Mouse (Mus musculus) midbrain, embryonic 13.5 days (tissue): Measurements from ENCODE around the gene Usp34. TPM values are rescaled to one million over a fixed set of nuclear protein-coding genes. Genes with fewer than 3 reads are reported as not detected.
"Not testable (repeated sequence)": the region's sequence is repeated elsewhere in the genome, so short reads cannot be mapped to it uniquely, and the experiment has no call there.

Source experiments
- ATAC-seq: fragments of 200-750 bp; cut with Nextera tagmentation; 2 replicates; pipeline ENCODE4 v1.8.0; 2017; ENCODE audit warnings: mild to moderate bottlenecking, moderate TSS enrichment, moderate library complexity
- H3K27ac ChIP-seq: fragments of 300-500 bp; sonication (generic); 2 replicates; pipeline ENCODE4 v1.5.1; 2015; ENCODE audit warnings: inconsistent platforms, mild to moderate bottlenecking, moderate library complexity
- H3K27me3 ChIP-seq: fragments of 300-500 bp; sonication (generic); 2 replicates; pipeline ENCODE4 v1.6.1; 2015; ENCODE audit warnings: mild to moderate bottlenecking, inconsistent platforms
- H3K36me3 ChIP-seq: fragments of 300-500 bp; sonication (generic); 2 replicates; pipeline ENCODE4 v1.6.1; 2015; ENCODE audit warnings: mild to moderate bottlenecking, inconsistent platforms
- H3K4me1 ChIP-seq: fragments of 300-500 bp; sonication (generic); replicated peaks from 2 replicates; pipeline ENCODE4 v1.6.1; 2015; ENCODE audit warnings: inconsistent platforms
- H3K4me2 ChIP-seq: fragments of 300-500 bp; sonication (generic); replicated peaks from 2 replicates; pipeline ENCODE4 v1.6.1; 2015; ENCODE audit warnings: moderate library complexity, mild to moderate bottlenecking, inconsistent platforms
- H3K4me3 ChIP-seq: fragments of 300-500 bp; sonication (generic); replicated peaks from 2 replicates; pipeline ENCODE4 v1.5.1; 2015; ENCODE audit warnings: mild to moderate bottlenecking, inconsistent platforms
- H3K9ac ChIP-seq: fragments of 300-500 bp; sonication (generic); replicated peaks from 2 replicates; pipeline ENCODE4 v1.6.1; 2015; ENCODE audit warnings: mild to moderate bottlenecking, inconsistent platforms
- H3K9me3 ChIP-seq: fragments of 300-500 bp; sonication (generic); 2 replicates; pipeline ENCODE4 v1.6.1; 2016; ENCODE audit warnings: mild to moderate bottlenecking, inconsistent platforms
- WGBS: fragments of 180-500 bp; shearing (Covaris S2); methylation state at CpG from one replicate; pipeline ENCODE4 v1.1.7; 2015; 5-methylcytosine and 5-hydroxymethylcytosine counted together
- polyA plus RNA-seq: library from polyadenylated mRNA; unstranded; fragments of >200 nt; fragmentation: Nextera tagmentation; extraction: Ambion mirVana; gene quantifications from 2 replicates; pipeline ENCODE4 v1.2.1, GENCODE M21; 2015

The Usp34 gene
- polyA plus RNA-seq, 1 experiment from 2014 or later: 31.3 TPM

DNA sequence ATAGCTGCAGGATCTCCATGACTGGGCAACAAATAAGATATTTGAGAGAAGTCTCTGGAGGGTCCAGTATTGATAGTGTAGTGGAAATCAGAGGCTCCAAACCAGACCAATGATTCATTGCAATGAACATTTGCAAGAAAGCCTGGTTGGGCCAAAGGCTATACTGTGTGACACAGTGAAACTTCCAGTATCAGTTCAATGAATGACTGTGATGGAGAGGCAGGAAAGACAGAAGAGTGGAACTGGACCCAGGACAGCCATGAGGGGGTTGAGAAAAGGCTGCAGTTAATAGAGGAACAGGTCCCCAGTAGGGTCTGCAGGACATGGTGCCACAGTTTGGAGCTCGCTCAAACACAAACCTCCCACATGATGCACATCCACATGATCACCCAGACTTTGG, 6.8 kb upstream of the Usp34 start:
- no peak overlapping the region for H3K4me2 ChIP-seq
- H3K4me3 ChIP-seq: no peak overlapping the region
- no peak for ATAC-seq
- H3K4me1 ChIP-seq: no peaks in the 10 kb centered on the region
- no peaks in the 10 kb centered on the region for H3K9me3 ChIP-seq
- H3K9ac ChIP-seq: no peak overlapping the region
- H3K36me3 ChIP-seq: peaks cover 33% of the 10 kb centered on the region
- WGBS: 94% methylated on average over 1 of the region's 1 CpGs
- H3K27me3 ChIP-seq: no peaks in the 10 kb centered on the region
- H3K27ac ChIP-seq: no peak overlapping the region

- H3K27ac ChIP-seq: no peak overlapping the region
- H3K9ac ChIP-seq: no peak overlapping the region
- peaks cover 3% of the 10 kb centered on the region for H3K4me1 ChIP-seq
- H3K36me3 ChIP-seq: peaks cover 5% of the 10 kb centered on the region; the same call in 1 of the 2 replicates
- no peaks in the 10 kb centered on the region for H3K27me3 ChIP-seq
- H3K9me3 ChIP-seq: no peaks in the 10 kb centered on the region
- no peak for ATAC-seq
- no peak overlapping the region for H3K4me2 ChIP-seq
- 81% methylated on average over 1 of the region's 1 CpGs for WGBS
- no peak overlapping the region for H3K4me3 ChIP-seq
These were observed 3.6 kb upstream of the Usp34 start for GRCm38 (mm10) chr11:23303126-23303525.

DNA sequence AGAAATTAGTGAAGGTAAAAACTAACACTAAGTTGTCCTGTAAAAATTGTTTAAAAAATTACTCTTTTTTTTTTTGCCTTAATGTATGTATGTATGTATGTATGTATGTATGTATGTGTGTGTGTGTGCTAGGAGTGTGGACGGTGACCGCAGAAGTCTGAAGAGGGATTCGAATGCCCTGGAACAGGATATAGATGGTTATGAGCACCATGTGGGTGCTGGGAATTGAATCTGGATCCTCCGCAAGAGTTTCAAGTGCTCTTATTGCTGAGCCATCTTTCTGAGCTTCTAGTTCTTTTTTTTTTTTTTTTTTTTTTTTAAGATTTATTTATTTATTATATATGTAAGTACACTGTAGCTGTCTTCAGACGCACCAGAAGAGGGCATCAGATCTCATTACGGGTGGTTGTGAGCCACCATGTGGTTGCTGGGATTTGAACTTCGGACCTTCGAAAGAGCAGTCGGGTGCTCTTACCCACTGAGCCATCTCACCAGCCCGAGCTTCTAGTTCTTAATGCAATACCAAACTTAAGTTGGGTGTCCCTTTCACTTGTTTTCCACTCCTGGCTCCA, 1.5 kb upstream of the Usp34 start:
- not testable (repeated sequence) for H3K36me3 ChIP-seq, H3K27me3 ChIP-seq, ATAC-seq, H3K9me3 ChIP-seq
- Histone ChIP-seq H3K9ac (0 out of 2 replicates have a peak overlapping the region, but pooled peaks have one; percentile 95), H3K4me1 (peaks cover 13% of the 10 kb centered on the region), H3K27ac (peak overlapping the region; percentile 99), H3K4me3 (peak overlapping the region; percentile 93), H3K4me2 (peak overlapping the region; percentile 61)
- 41% methylated on average over 10 of the region's 10 CpGs for WGBS

GRCm38 (mm10) chr11:23305673-23306608, 754 bp upstream of the Usp34 start:
- Histone ChIP-seq H3K4me3 (peak overlapping the region; percentile 93), H3K36me3 (no peaks in the 10 kb centered on the region), H3K9ac (peak overlapping the region; percentile 95), H3K9me3 (no peaks in the 10 kb centered on the region), H3K4me2 (peak overlapping the region; percentile 61), H3K4me1 (peaks cover 13% of the 10 kb centered on the region), H3K27me3 (no peaks in the 10 kb centered on the region), H3K27ac (peak overlapping the region; percentile 99)
- WGBS: under 1% methylated on average over 63 of the region's 98 CpGs
- ATAC-seq: peak; percentile 96

GRCm38 (mm10) chr11:23307566-23307920, 848 bp downstream of the Usp34 start:
- no peaks in the 10 kb centered on the region for H3K27me3 ChIP-seq
- H3K36me3 ChIP-seq: no peaks in the 10 kb centered on the region; the same call in 1 of the 2 replicates
- peak overlapping the region; percentile 70 for H3K4me2 ChIP-seq
- peak overlapping the region; percentile 99 for H3K27ac ChIP-seq
- 3% methylated on average over 6 of the region's 6 CpGs for WGBS
- peak overlapping the region; percentile 95 for H3K9ac ChIP-seq
- ATAC-seq: no peak
- peaks cover 20% of the 10 kb centered on the region for H3K4me1 ChIP-seq
- H3K4me3 ChIP-seq: peak overlapping the region; percentile 93
- no peaks in the 10 kb centered on the region for H3K9me3 ChIP-seq

DNA sequence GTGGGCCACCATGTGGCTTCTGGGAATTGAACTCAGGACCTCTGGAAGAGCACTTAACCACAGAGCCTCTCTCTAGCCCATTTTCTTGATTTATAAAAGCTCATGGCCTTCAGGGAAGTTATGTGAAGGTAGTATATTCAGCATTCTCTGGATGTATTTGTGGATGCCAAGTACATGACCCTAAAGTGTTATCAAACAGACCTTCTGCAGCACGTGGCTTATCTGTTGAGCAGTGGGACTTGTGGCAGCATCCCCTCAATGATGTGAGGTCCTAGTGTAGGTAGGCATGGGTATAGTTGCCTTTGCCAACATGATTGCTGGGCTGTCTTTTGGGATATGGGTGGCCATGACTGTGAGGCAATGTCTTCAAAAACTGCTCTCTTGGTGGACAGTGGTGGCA, 6.8 kb downstream of the Usp34 start:
- Histone ChIP-seq H3K4me1 (peaks cover 13% of the 10 kb centered on the region), H3K4me3 (no peak overlapping the region), H3K9me3 (no peaks in the 10 kb centered on the region), H3K36me3 (no peaks in the 10 kb centered on the region; the same call in none of the 2 replicates), H3K4me2 (no peak overlapping the region), H3K27me3 (no peaks in the 10 kb centered on the region), H3K27ac (no peak overlapping the region), H3K9ac (no peak overlapping the region)
- 94% methylated on average over 1 of the region's 1 CpGs for WGBS
- ATAC-seq: no peak

GRCm38 (mm10) chr11:23329413-23329812, 22.7 kb downstream of the Usp34 start:
- no peaks in the 10 kb centered on the region for H3K36me3 ChIP-seq
- H3K9ac ChIP-seq: no peak overlapping the region
- H3K9me3 ChIP-seq: no peaks in the 10 kb centered on the region
- H3K4me3 ChIP-seq: no peak overlapping the region
- no peak overlapping the region for H3K4me2 ChIP-seq
- H3K4me1 ChIP-seq: no peaks in the 10 kb centered on the region
- ATAC-seq: no peak
- 99% methylated on average over 2 of the region's 2 CpGs for WGBS
- H3K27me3 ChIP-seq: no peaks in the 10 kb centered on the region
- H3K27ac ChIP-seq: no peak overlapping the region

GRCm38 (mm10) chr11:23332136-23332535, 25.4 kb downstream of the Usp34 start:
- Histone ChIP-seq H3K9me3 (no peaks in the 10 kb centered on the region), H3K4me3 (no peak overlapping the region), H3K27me3 (no peaks in the 10 kb centered on the region), H3K9ac (no peak overlapping the region), H3K36me3 (no peaks in the 10 kb centered on the region), H3K4me1 (no peaks in the 10 kb centered on the region), H3K27ac (no peak overlapping the region), H3K4me2 (no peak overlapping the region)
- WGBS: 85% methylated on average over 3 of the region's 3 CpGs
- ATAC-seq: no peak

- no peaks in the 10 kb centered on the region for H3K9me3 ChIP-seq
- H3K36me3 ChIP-seq: 0 out of 2 replicates have a peak, but pooled peaks cover 4% of the 10 kb centered on the region
- H3K4me2 ChIP-seq: no peak overlapping the region
- H3K4me3 ChIP-seq: no peak overlapping the region
- ATAC-seq: no peak
- H3K4me1 ChIP-seq: no peaks in the 10 kb centered on the region
- WGBS: 76% methylated on average over 1 of the region's 1 CpGs
- H3K27ac ChIP-seq: no peak overlapping the region
- H3K9ac ChIP-seq: no peak overlapping the region
- no peaks in the 10 kb centered on the region for H3K27me3 ChIP-seq
These were observed 28.5 kb downstream of the Usp34 start for GRCm38 (mm10) chr11:23335160-23335559.

DNA sequence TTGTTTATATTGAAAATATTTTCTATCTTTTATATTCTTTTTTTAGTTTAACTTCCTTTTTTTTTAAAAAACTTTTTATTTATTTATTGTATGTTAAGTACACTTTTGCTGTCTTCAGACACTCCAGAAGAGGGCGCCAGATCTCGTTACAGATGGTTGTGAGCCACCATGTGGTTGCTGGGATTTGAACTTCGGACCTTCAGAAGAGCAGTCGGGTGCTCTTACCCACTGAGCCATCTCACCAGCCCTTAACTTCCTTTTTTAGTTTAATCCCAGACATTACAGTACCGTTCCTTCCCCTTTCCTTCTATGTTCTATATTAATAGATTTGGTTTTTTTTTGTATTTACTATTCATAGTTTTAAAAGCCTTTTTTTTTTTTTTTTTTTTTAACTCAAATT, 50.5 kb downstream of the Usp34 start:
- 68% methylated on average over 5 of the region's 5 CpGs for WGBS
- H3K27ac ChIP-seq, H3K9me3 ChIP-seq, ATAC-seq, H3K4me1 ChIP-seq, H3K4me2 ChIP-seq, H3K9ac ChIP-seq, H3K4me3 ChIP-seq, H3K27me3 ChIP-seq: not testable (repeated sequence)
- H3K36me3 ChIP-seq: peaks cover 25% of the 10 kb centered on the region

DNA sequence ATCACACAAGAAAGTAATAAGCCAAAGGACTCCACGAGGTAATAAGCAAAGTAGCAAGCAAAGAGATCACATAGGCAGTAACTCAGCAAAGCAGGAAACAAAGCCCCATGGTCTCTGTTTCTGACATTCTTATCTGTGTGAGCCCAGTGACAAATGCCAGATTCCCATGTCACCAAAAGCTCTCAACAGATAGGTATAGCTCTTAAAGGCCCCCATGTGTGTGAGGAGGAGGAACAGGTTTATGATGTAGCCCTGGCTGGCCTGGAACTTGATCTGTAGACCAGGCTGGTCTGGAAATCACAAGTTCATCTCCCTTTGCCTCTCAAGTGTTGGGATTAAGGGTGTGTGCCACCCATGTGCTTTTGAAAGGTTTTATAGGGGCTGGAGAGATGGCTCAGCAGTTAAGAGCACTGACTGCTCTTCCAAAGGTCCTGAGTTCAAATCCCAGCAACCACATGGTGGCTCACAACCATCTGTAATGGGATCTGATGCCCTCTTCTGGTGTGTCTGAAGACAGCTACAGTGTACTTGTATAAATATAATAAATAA, 53.1 kb downstream of the Usp34 start:
- not testable (repeated sequence) for H3K27me3 ChIP-seq, H3K27ac ChIP-seq, ATAC-seq, H3K4me1 ChIP-seq, H3K4me3 ChIP-seq, H3K9me3 ChIP-seq, H3K4me2 ChIP-seq, H3K9ac ChIP-seq
- 84% methylated on average over 1 of the region's 1 CpGs for WGBS
- H3K36me3 ChIP-seq: peaks cover 43% of the 10 kb centered on the region

GRCm38 (mm10) chr11:23362305-23362704, 55.6 kb downstream of the Usp34 start:
- no peak overlapping the region for H3K4me2 ChIP-seq
- no peaks in the 10 kb centered on the region for H3K4me1 ChIP-seq
- no peaks in the 10 kb centered on the region for H3K27me3 ChIP-seq
- ATAC-seq: no peak
- H3K27ac ChIP-seq: no peak overlapping the region
- H3K36me3 ChIP-seq: peaks cover 34% of the 10 kb centered on the region
- H3K4me3 ChIP-seq: no peak overlapping the region
- no peak overlapping the region for H3K9ac ChIP-seq
- no peaks in the 10 kb centered on the region for H3K9me3 ChIP-seq
